Mouse (Mus musculus) layer of hippocampus, adult 8-10 months (tissue): ENCODE measurements around the gene Gm45711. TPM values are rescaled to one million over a fixed set of nuclear protein-coding genes. Genes with fewer than 3 reads are reported as not detected.

ENCODE experiments used
- DNase-seq, 2 experiments: peaks; one replicate each; pipeline ENCODE4 v3.0.0; 2022; ENCODE audit warnings: low spot score in 2 of 2
- total RNA-seq, 4 experiments: library from RNA; stranded (reverse); gene quantifications; 2 replicates each; pipeline ENCODE4 v1.2.4; 2022

Gene Gm45711
- total RNA-seq, 4 experiments from 2014 or later = not detected

DNA sequence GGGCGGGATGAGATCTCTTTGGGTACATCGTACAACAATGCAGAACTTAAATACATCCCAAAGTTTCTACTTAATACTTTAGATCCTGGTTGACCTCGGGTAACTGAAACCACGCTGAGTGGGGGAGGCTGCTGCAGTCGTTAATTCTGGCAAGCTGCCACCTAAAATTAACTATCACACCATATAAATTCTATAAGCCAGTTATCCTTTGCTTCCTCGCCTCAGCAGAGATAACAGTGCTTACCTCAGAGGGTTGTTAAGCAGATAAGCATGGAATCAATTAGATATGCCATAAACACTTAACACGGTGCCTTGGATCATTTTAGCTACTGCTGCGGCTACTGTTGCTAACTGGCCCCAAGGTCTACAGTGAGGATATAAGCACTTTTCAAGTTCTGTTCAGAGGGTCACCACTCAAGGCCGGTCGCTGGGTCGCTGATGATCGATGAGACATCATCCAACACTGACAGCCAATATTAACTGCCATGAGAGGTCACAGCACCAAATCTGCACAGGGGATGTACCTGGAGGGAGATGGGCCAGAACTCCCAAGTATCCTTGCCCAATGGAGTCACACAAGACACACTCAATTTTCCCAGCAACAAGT lies 67.7 kb downstream of the Gm45711 start:
- no peak for DNase-seq

DNA sequence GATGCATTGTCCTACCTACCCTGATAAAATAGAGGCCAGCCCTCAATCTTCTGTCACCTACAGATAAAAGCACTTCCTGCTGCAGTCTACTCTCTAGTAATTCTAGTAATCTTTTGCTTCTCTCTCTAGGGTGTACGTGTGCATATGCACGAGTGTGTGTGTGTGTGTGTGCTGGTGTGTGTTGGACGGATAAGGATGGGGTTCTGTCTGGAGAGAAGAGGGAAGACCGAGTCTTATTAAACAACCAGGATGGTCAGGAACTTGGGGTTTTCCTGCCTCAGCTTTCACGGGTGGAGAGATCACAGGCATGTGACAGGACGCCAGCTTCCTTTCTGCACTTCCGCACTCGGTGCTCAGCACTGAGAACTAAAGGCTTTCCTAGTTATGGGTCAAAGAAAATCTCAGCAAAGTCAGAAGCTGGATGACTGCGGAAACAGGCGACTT lies 70.4 kb downstream of the Gm45711 start:
- no peak for DNase-seq

DNA sequence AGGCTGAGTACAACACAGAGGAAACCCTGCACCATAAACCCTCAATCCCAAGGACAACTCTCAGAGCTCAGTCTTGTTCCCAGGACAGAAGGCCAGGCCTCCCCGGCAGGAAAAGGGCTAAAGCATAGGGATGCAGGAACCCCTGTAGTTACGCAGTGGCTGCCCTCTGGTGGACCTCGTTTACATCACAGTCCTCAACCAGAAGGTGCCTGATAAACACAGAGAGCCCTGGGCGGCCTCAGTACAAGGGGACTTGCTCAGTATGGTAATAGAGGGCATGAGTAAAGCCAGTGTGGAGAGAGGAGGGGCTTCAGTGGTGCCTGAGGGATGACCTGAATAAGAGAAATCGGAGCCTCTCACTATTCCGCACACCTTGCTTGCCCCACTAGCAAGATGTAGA lies 75.3 kb downstream of the Gm45711 start:
- no peak for DNase-seq

DNA sequence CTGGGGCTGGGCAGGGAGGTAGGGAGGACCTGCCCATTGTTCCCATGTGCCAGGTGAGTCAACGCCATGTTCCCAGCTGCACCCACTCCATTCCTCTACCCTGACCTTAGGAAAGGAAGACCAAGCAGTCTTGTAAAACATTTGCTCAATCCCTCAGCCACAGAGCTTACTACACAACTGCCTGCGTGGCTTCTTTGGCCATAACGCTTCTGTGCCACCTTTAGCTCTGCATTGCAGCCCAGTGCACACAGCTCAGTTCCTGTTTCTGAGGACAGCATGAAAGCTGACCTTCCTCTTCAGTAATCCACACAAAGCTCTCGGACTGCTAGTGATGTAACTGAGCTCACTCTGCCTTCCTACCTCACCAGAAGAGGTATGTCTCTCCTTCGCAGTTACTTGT lies 77.0 kb downstream of the Gm45711 start:
- DNase-seq = no peak

DNA sequence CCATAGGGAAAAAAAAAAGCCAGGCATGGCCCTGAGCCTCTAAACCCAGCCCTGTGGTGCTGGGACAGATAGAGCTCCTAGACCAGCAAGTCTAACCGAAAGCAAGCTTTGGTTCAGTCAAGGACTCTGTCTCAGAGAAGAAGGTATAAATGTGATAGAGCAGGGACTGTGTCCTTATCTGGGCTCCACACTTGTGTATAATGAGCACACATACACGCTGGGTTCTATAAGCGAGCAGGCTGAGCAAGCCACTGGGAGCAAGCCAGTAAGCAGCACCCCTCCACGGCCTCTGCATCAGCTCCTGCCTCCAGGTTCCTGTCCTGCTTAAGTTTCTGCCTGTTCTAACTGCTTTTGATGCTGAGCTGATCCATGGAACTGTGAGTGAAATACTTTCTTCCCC lies 77.8 kb downstream of the Gm45711 start:
- DNase-seq = no peak

Other genes starting within 250 kb of the Gm45711 start
- gene Cdh5, start 208.5 kb downstream of the Gm45711 start, total RNA-seq = 10 to 100 TPM in 1 of 4 experiments, 1 to 10 TPM in 3; 9.3 to 10.4 (median 9.7) TPM
- gene Bean1, start 139.6 kb downstream of the Gm45711 start, total RNA-seq = 1 to 10 TPM; 5.6 to 8.5 (median 6.2) TPM
- gene Tk2, start 61.5 kb downstream of the Gm45711 start, total RNA-seq = 10 to 100 TPM; 39.2 to 46.1 (median 43.9) TPM
- 10 to 100 TPM in 1 of 4 experiments, 1 to 10 TPM in 3; 7.5 to 12.1 (median 8.4) TPM for gene Cklf, start 59.2 kb downstream of the Gm45711 start, total RNA-seq
- not detected for gene Cmtm2a, start 16.9 kb downstream of the Gm45711 start, total RNA-seq
- gene Cmtm1, start 64 bp upstream of the Gm45711 start, total RNA-seq = not detected
- not detected for gene Gm11020, start 11.5 kb upstream of the Gm45711 start, total RNA-seq
- not detected for gene Cmtm2b, start 12.1 kb upstream of the Gm45711 start, total RNA-seq
- 10 to 100 TPM in 3 of 4 experiments, 1 to 10 TPM in 1; 7.7 to 23.1 (median 16.0) TPM for gene Cmtm3, start 29.3 kb upstream of the Gm45711 start, total RNA-seq
- gene Cmtm4, start 85.7 kb upstream of the Gm45711 start, total RNA-seq = 10 to 100 TPM; 59.8 to 75.9 (median 66.7) TPM
- 100 to 1,000 TPM; 230 to 304 (median 242) TPM for gene Dync1li2, start 133.0 kb upstream of the Gm45711 start, total RNA-seq
- under 1 TPM; 0.65 to 0.80 (median 0.74) TPM for gene Terb1, start 199.8 kb upstream of the Gm45711 start, total RNA-seq
- gene Nae1, start 224.6 kb upstream of the Gm45711 start, total RNA-seq = 10 to 100 TPM; 48.5 to 59.0 (median 51.3) TPM
- gene Car7, start 224.6 kb upstream of the Gm45711 start, total RNA-seq = 10 to 100 TPM; 17.9 to 28.0 (median 21.8) TPM